Mouse (Mus musculus) ES-Bruce4 (cell line): ENCODE results near the gene Dtx2. TPM values are rescaled to one million over a fixed set of nuclear protein-coding genes. Genes with fewer than 3 reads are reported as not detected.
"Not testable (repeated sequence)": the region's sequence is repeated elsewhere in the genome, so short reads cannot be mapped to it uniquely, and the experiment has no call there.

Experiments
- H3K27ac ChIP-seq: 2 replicates; pipeline ENCODE4 v1.5.1; 2012; ENCODE audit warnings: low read length, inconsistent platforms; ENCODE audit not compliant: insufficient read depth
- H3K27me3 ChIP-seq: 2 replicates; pipeline ENCODE4 v1.6.1; 2012; ENCODE audit warnings: mild to moderate bottlenecking, low read length, inconsistent platforms; ENCODE audit not compliant: control insufficient read depth, poor library complexity, insufficient read depth, severe bottlenecking
- H3K36me3 ChIP-seq: 2 replicates; pipeline ENCODE4 v1.6.1; 2012; ENCODE audit warnings: inconsistent platforms, mild to moderate bottlenecking, low read length, moderate library complexity; ENCODE audit not compliant: control insufficient read depth, poor library complexity, insufficient read depth, severe bottlenecking
- H3K4me1 ChIP-seq: one replicate; pipeline ENCODE4 v1.8.1; 2011; ENCODE audit warnings: low read length; ENCODE audit not compliant: control insufficient read depth, insufficient read depth
- H3K4me3 ChIP-seq: 2 replicates; pipeline ENCODE4 v1.5.1; 2011; ENCODE audit warnings: low read depth, mild to moderate bottlenecking, low read length
- H3K9ac ChIP-seq: 2 replicates; pipeline ENCODE4 v1.6.1; 2012; ENCODE audit warnings: low read depth, mild to moderate bottlenecking, inconsistent platforms; ENCODE audit not compliant: poor library complexity, severe bottlenecking
- H3K9me3 ChIP-seq: replicated peaks from 2 replicates; pipeline ENCODE4 v1.6.1; 2012; ENCODE audit warnings: mild to moderate bottlenecking, low read length, inconsistent platforms; ENCODE audit not compliant: control insufficient read depth, poor library complexity, insufficient read depth, severe bottlenecking
- CTCF ChIP-seq: IDR thresholded peaks from one replicate; pipeline ENCODE4 v1.8.1; 2011; ENCODE audit warnings: low read depth, low read length
- EP300 ChIP-seq: IDR thresholded peaks from 2 replicates; pipeline ENCODE4 v1.6.1; 2011; ENCODE audit warnings: low read depth, low read length; ENCODE audit not compliant: insufficient read depth
- POLR2A ChIP-seq: IDR thresholded peaks from one replicate; pipeline ENCODE4 v1.8.1; 2011; ENCODE audit warnings: low read length; ENCODE audit not compliant: insufficient read depth
- polyA plus RNA-seq: library from polyadenylated mRNA; stranded (reverse); fragments of >200 nt; gene quantifications from 2 replicates; pipeline ENCODE4 v1.2.4, GENCODE M21; 2011; ENCODE audit warnings: low read depth; ENCODE audit not compliant: missing spikeins, insufficient read depth, insufficient read length

Dtx2 gene
- polyA plus RNA-seq, 1 experiment = 23.7 TPM

DNA sequence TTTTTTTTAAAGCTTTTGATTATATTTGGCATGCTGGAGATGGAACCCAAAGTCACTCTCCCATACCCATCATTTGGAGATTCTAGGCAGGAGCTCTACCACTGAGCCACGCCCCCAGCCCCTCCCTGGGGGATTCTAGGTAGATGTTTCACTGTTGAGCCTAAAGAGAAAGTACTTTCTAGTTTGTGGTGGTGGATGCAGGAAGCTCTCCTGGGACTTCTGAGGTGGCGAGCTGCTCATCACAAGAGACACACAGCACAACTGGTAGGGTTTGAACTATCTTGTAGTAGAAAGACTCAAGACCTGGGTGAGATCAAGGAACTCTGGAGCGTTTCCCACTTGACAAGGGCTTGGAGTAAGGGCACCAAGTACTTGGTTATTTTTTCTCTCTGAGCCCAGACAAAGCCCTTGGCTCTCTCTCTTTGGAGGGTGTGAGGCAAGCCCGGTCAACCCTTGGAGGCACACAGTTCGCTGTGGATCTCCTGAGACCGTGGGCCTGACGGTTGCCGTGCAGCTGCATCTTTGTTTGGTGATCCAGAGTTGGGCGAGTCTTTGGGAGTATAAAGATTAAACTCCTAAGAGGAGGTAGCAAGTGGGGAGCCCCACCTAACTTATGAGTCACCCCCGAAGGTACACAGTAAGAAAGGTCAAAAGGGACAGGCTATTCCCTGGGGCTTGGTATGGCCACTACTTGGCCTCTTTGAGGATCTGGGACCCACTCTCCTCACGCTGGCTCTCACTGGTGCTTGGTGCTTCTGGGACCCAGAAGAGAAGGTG is 59.9 kb downstream of the Dtx2 start, which contains the start of gene Upk3bl:
Gene Upk3bl (plus strand): TSS at position 192 of the 777 bp plus-strand sequence.
- H3K36me3 ChIP-seq = no peaks in the 10 kb centered on the region
- no peak within 1 kb of the TSS for H3K4me3 ChIP-seq
- no peaks in the 10 kb centered on the region for H3K9me3 ChIP-seq
- TF ChIP-seq POLR2A (no peak), EP300 (no peak), CTCF (no peak)
- H3K27me3 ChIP-seq = no peaks in the 10 kb centered on the region
- peak within 1 kb of the TSS; percentile 10 for H3K27ac ChIP-seq
- H3K9ac ChIP-seq = no peak within 1 kb of the TSS
- H3K4me1 ChIP-seq = peaks cover 9% of the 10 kb centered on the region

DNA sequence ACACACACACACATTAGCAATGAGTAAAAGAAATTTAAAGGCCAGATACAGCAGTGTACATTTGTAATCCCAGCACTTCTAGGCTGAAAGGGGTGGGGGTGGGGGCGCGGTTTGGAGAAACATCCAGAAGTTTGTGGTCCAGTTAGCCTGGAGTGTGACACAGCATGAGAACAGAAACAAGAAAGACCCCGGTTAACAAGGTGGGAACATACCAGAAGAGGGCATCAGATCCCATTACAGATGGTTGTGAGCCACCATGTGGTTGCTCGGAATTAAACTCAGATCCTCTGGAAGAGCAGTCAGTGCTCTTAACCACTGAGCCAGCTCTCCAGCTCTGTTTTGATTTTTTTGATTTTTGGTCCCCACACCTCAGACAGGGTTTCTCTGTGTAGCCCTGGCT is 61.5 kb downstream of the Dtx2 start:
- Histone ChIP-seq H3K36me3 (no peaks in the 10 kb centered on the region), H3K9me3 (no peaks in the 10 kb centered on the region), H3K27ac (no peak overlapping the region), H3K9ac (no peak overlapping the region), H3K27me3 (no peaks in the 10 kb centered on the region), H3K4me3 (no peak overlapping the region), H3K4me1 (peaks cover 9% of the 10 kb centered on the region)
- TF ChIP-seq CTCF (no peak), POLR2A (no peak), EP300 (no peak)

- no peaks in the 10 kb centered on the region for H3K9me3 ChIP-seq
- no peaks in the 10 kb centered on the region for H3K36me3 ChIP-seq
- no peak overlapping the region for H3K9ac ChIP-seq
- H3K27ac ChIP-seq = no peak overlapping the region
- H3K4me1 ChIP-seq = peaks cover 6% of the 10 kb centered on the region
- H3K27me3 ChIP-seq = no peaks in the 10 kb centered on the region
- 0 out of 2 replicates have a peak, but pooled peaks have one; percentile 2 for TF ChIP-seq EP300
- TF ChIP-seq POLR2A = no peak
- no peak for TF ChIP-seq CTCF
- 0 out of 2 replicates have a peak overlapping the region, but pooled peaks have one; percentile 2 for H3K4me3 ChIP-seq
Measured at GRCm38 (mm10) chr5:136057085-136057484, 62.5 kb downstream of the Dtx2 start.

- TF ChIP-seq POLR2A (no peak), CTCF (peak; percentile 92), EP300 (0 out of 2 replicates have a peak, but pooled peaks have one; percentile 19)
- Histone ChIP-seq H3K27ac (peak overlapping the region; percentile 4; the same call in 1 of the 2 replicates), H3K4me1 (peaks cover 6% of the 10 kb centered on the region), H3K36me3 (no peaks in the 10 kb centered on the region), H3K27me3 (no peaks in the 10 kb centered on the region), H3K9ac (no peak overlapping the region), H3K9me3 (no peaks in the 10 kb centered on the region), H3K4me3 (no peak overlapping the region)
Measured at GRCm38 (mm10) chr5:136061567-136061966, 67.0 kb downstream of the Dtx2 start.

GRCm38 (mm10) chr5:136063920-136064319 is 69.3 kb downstream of the Dtx2 start:
- Histone ChIP-seq H3K4me1 (peaks cover 2% of the 10 kb centered on the region), H3K27ac (no peak overlapping the region), H3K9ac (no peak overlapping the region), H3K9me3 (no peaks in the 10 kb centered on the region), H3K27me3 (no peaks in the 10 kb centered on the region), H3K36me3 (no peaks in the 10 kb centered on the region), H3K4me3 (no peak overlapping the region)
- TF ChIP-seq EP300 = no peak
- TF ChIP-seq POLR2A = no peak
- TF ChIP-seq CTCF = no peak

DNA sequence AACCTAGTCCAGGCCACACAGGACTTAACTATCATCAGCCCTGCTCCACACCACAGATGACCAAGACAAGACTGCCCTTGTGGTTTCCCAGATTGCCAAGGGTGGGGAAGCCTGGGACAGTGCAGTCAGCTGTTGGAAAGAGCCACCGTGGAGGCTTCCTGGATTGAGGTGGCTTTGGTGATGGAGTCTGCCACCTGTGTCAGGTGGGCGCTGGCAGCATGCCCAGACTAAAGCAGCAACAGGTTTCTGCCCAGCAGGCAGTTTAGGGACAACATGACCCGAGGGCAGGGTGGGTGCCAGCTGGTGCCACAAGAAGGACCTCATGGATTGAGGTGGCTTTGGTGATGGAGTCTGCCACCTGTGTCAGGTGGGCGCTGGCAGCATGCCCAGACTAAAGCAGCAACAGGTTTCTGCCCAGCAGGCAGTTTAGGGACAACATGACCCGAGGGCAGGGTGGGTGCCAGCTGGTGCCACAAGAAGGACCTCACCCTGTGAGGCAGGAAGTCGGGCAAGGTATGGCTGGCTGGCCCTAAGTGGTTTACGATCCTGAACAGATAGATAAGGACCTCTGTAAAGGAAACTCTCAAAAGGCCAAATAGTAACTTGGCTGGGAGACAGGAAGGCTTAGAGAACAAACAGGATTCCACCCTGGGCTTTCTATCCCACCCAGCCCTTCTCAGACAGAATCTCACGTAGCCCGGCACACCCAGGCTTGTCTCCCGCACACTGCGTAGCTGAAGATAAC is 72.0 kb downstream of the Dtx2 start:
- H3K4me3 ChIP-seq, H3K9me3 ChIP-seq, H3K9ac ChIP-seq, H3K4me1 ChIP-seq, H3K27me3 ChIP-seq, H3K27ac ChIP-seq, H3K36me3 ChIP-seq: not testable (repeated sequence)
